Mouse (Mus musculus): ENCODE results near the gene Tmem150c. TPM values are rescaled to one million over a fixed set of nuclear protein-coding genes. Genes with fewer than 3 reads are reported as not detected.
A peak's percentile ranks its signal among the peaks of the same experiment; 100 is the strongest.

The Tmem150c gene
- total and polyA plus RNA-seq, 2 experiments = 0.07 TPM; not detected in 1

DNA sequence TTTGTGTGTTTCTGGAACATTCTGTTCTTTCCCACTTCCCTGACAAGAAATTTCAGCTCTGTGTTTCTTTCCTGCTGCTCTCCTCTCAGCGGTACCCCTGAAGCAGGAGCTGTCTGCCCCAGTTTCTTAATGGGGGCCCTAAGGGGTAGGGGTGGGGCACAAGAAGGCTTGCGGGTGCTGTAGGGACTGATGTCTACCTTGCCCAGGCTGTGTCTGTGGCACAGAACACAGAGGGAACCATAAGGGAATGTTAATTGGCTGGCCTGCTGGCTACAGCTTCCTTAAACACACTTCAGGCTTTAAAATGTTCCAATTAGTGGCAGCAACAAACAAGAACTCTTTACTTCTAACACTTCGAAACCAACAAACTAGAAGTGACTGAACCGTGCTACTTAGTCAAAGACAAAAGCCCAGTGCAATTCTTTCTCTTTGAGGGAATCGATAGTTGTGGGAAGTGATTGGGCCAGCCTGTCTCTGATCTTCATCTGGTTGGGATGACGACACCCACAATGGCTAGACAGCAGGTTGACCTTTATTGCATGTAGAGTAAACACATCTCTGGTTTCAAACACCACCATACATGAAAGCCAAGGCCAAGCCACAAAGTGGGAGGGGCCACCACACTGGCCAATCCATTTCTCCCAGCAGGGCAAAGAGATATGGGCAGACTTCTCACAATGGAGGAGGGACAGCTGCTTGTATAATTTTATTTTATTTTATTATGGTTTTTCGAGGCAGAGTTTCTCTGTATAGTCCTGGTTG is 39.7 kb upstream of the Tmem150c start:
- Histone ChIP-seq H3K79me2 (ENCODE audit: control insufficient read depth, insufficient read depth, low read length) (no peaks in the 10 kb centered on the region), H3K4me3 (ENCODE audit: insufficient read depth, low read depth, low read length) (no peak overlapping the region), H3K27ac (replicated peaks; ENCODE audit: insufficient read depth, low read depth, low read length) (no peak overlapping the region), H3K27me3 (ENCODE audit: control insufficient read depth, insufficient read depth, low read length) (no peaks in the 10 kb centered on the region), H3K4me1 (ENCODE audit: control insufficient read depth, insufficient read depth, low read length) (no peaks in the 10 kb centered on the region), H3K9ac (ENCODE audit: low read depth, low read length) (no peak overlapping the region), H3K36me3 (ENCODE audit: control insufficient read depth, insufficient read depth, low read length) (no peaks in the 10 kb centered on the region)
- TF ChIP-seq POLR2A (IDR thresholded peaks at IDR 0.05; ENCODE audit: extremely low read depth, insufficient read depth, low read length) (no peak), CTCF (IDR thresholded peaks at IDR 0.05; ENCODE audit: low read depth, low read length) (no peak)
- peak; percentile 11 for DNase-seq (ENCODE audit: extremely low read depth, low read depth, low spot score)
- 35% methylated on average over 7 of the region's 7 CpGs for WGBS

DNA sequence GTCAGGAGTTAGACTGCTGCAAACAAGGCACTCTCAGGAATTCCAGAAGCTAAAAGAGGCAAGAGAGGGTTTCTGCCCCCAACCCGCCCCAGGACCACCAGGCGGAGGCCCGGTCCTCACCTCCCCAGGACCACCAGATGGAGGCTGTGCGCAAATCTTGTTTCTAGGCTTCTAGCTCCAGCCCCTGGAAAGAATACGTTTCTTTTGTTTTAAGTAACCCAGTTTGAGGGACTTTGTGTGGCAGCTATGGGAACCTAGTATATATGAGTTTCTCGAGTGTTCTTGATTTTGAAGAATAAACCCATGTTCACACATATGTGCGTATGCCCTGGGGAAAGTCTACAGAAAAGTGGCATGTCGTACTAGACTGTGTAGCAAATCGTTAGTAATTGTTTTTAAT is 37.9 kb upstream of the Tmem150c start:
- Histone ChIP-seq H3K4me3 (ENCODE audit: insufficient read depth, low read depth, low read length) (no peak overlapping the region), H3K79me2 (ENCODE audit: control insufficient read depth, insufficient read depth, low read length) (no peaks in the 10 kb centered on the region), H3K9ac (ENCODE audit: low read depth, low read length) (no peak overlapping the region), H3K27me3 (ENCODE audit: control insufficient read depth, insufficient read depth, low read length) (no peaks in the 10 kb centered on the region), H3K36me3 (ENCODE audit: control insufficient read depth, insufficient read depth, low read length) (no peaks in the 10 kb centered on the region), H3K27ac (replicated peaks; ENCODE audit: insufficient read depth, low read depth, low read length) (no peak overlapping the region), H3K4me1 (ENCODE audit: control insufficient read depth, insufficient read depth, low read length) (no peaks in the 10 kb centered on the region)
- no peak for TF ChIP-seq CTCF (IDR thresholded peaks at IDR 0.05; ENCODE audit: low read depth, low read length)
- TF ChIP-seq POLR2A (IDR thresholded peaks at IDR 0.05; ENCODE audit: extremely low read depth, insufficient read depth, low read length) = no peak
- 73% methylated on average over 9 of the region's 9 CpGs for WGBS
- DNase-seq (ENCODE audit: extremely low read depth, low read depth, low spot score) = no peak

DNA sequence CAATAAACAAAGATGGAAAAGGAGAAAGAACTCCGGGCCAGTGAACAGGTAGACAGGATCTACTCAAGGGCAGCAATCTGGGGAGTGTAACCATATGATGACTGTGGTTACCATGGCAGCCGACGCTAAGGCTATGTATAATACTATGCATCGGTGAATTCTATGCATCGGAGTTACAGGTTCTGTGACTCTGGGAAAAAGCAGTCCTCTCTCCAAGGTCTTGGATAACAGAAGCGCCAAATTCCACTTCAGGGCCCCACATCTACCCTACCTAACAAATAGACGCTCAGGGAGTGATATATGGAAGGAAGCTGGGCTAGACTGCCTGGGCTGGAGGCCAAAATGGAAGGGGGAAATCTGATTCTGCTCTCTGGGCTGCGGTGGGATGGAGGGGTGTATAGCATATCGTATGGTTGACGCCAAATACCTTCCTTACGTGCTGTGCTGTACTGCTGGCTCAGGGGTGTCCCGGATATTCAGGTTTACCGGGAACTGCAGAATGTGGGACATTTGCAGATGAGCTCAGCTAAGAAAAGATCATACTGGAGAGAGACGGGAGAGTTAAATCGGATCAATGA is 37.3 kb upstream of the Tmem150c start:
- H3K4me3 ChIP-seq (ENCODE audit: insufficient read depth, low read depth, low read length) = no peak overlapping the region
- TF ChIP-seq POLR2A (IDR thresholded peaks at IDR 0.05; ENCODE audit: extremely low read depth, insufficient read depth, low read length) = no peak
- TF ChIP-seq CTCF (IDR thresholded peaks at IDR 0.05; ENCODE audit: low read depth, low read length) = no peak
- no peak for DNase-seq (ENCODE audit: extremely low read depth, low read depth, low spot score)
- H3K4me1 ChIP-seq (ENCODE audit: control insufficient read depth, insufficient read depth, low read length) = no peaks in the 10 kb centered on the region
- no peaks in the 10 kb centered on the region for H3K36me3 ChIP-seq (ENCODE audit: control insufficient read depth, insufficient read depth, low read length)
- no peaks in the 10 kb centered on the region for H3K27me3 ChIP-seq (ENCODE audit: control insufficient read depth, insufficient read depth, low read length)
- no peak overlapping the region for H3K27ac ChIP-seq (replicated peaks; ENCODE audit: insufficient read depth, low read depth, low read length)
- no peak overlapping the region for H3K9ac ChIP-seq (ENCODE audit: low read depth, low read length)
- 49% methylated on average over 15 of the region's 15 CpGs for WGBS
- no peaks in the 10 kb centered on the region for H3K79me2 ChIP-seq (ENCODE audit: control insufficient read depth, insufficient read depth, low read length)

DNA sequence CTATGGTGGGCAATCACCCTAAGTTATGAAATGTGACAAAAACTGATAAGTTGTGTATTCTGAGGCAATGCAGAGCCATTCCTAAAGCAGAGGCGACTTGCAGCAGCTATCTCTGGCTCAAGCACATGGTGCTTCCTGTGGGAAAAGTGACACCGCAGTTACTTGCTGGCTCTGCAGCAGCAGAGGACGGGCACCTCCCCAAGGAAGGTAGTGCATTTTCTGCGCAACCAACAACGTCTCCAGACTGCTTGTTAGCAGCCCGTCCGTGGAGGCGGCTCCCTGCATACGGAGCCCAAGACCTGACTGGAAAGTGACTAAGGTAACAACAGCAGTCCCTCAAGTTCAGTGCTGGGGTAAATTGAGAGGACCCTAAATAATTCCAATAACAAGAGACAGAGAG is 36.8 kb upstream of the Tmem150c start:
- no peak overlapping the region for H3K4me3 ChIP-seq (ENCODE audit: insufficient read depth, low read depth, low read length)
- H3K4me1 ChIP-seq (ENCODE audit: control insufficient read depth, insufficient read depth, low read length) = no peaks in the 10 kb centered on the region
- DNase-seq (ENCODE audit: extremely low read depth, low read depth, low spot score) = no peak
- no peaks in the 10 kb centered on the region for H3K79me2 ChIP-seq (ENCODE audit: control insufficient read depth, insufficient read depth, low read length)
- 70% methylated on average over 9 of the region's 9 CpGs for WGBS
- TF ChIP-seq POLR2A (IDR thresholded peaks at IDR 0.05; ENCODE audit: extremely low read depth, insufficient read depth, low read length) = no peak
- no peak for TF ChIP-seq CTCF (IDR thresholded peaks at IDR 0.05; ENCODE audit: low read depth, low read length)
- no peaks in the 10 kb centered on the region for H3K36me3 ChIP-seq (ENCODE audit: control insufficient read depth, insufficient read depth, low read length)
- H3K9ac ChIP-seq (ENCODE audit: low read depth, low read length) = no peak overlapping the region
- no peak overlapping the region for H3K27ac ChIP-seq (replicated peaks; ENCODE audit: insufficient read depth, low read depth, low read length)
- no peaks in the 10 kb centered on the region for H3K27me3 ChIP-seq (ENCODE audit: control insufficient read depth, insufficient read depth, low read length)

DNA sequence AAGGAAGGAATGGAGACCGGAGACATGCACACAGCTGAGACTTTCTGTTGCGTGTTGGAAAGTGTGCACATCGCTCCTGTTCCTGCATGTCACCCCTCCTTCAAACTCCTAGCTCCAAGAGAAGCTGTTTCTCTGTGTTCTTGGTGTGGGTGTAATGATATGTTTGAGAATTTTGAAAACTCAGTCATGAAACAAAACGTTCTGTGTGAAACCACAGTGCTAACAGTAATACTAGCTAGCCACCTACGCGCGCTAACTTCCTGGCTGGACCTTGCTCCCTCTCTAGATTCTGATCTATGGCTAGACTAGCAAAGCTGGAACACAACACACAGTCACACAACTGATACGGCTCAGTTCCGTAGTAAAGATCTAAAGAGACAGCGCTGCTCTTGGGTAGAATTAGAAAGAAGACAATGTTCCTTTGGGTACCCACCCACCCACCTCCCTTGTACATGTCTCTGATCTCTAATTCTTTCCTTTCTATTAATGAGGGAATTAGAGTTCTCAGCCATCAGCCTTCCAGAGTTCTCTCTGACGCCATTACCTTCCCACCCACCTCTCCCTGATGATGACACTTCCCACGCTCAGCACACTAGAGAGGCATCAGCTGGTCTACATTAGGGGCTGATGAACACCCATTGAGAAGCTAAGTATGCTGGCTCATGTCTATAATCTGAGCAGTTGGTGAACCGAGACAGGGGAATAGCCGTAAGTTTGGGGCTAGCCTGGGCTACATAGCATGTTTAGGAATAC is 32.0 kb upstream of the Tmem150c start:
- WGBS = 63% methylated on average over 14 of the region's 14 CpGs
- no peak overlapping the region for H3K4me3 ChIP-seq (ENCODE audit: insufficient read depth, low read depth, low read length)
- TF ChIP-seq POLR2A (IDR thresholded peaks at IDR 0.05; ENCODE audit: extremely low read depth, insufficient read depth, low read length) (no peak), CTCF (IDR thresholded peaks at IDR 0.05; ENCODE audit: low read depth, low read length) (no peak)
- no peak for DNase-seq (ENCODE audit: extremely low read depth, low read depth, low spot score)
- no peaks in the 10 kb centered on the region for H3K4me1 ChIP-seq (ENCODE audit: control insufficient read depth, insufficient read depth, low read length)
- H3K36me3 ChIP-seq (ENCODE audit: control insufficient read depth, insufficient read depth, low read length) = no peaks in the 10 kb centered on the region
- no peak overlapping the region for H3K9ac ChIP-seq (ENCODE audit: low read depth, low read length)
- H3K27me3 ChIP-seq (ENCODE audit: control insufficient read depth, insufficient read depth, low read length) = no peaks in the 10 kb centered on the region
- H3K27ac ChIP-seq (replicated peaks; ENCODE audit: insufficient read depth, low read depth, low read length) = no peak overlapping the region
- H3K79me2 ChIP-seq (ENCODE audit: control insufficient read depth, insufficient read depth, low read length) = no peaks in the 10 kb centered on the region
